Mouse (Mus musculus): Measurements from ENCODE around the gene Asphd2. TPM values are rescaled to one million over a fixed set of nuclear protein-coding genes. Genes with fewer than 3 reads are reported as not detected.
A peak's percentile ranks its signal among the peaks of the same experiment; 100 is the strongest.
"Not testable (repeated sequence)": the region's sequence is repeated elsewhere in the genome, so short reads cannot be mapped to it uniquely, and the experiment has no call there.

The Asphd2 gene
- 8.5 and 10.1 TPM in 2 replicates for polyA plus RNA-seq (2015; fragmentation: Nextera tagmentation; extraction: Ambion mirVana)

GRCm38 (mm10) chr5:112394779-112395443, at the start of gene Asphd2:
Asphd2 (minus strand) TSS chr5:112394866.
- Histone ChIP-seq H3K9ac (peak within 1 kb of the TSS; percentile 36), H3K4me2 (replicated peaks) (peak within 1 kb of the TSS; percentile 89), H3K27ac (peak within 1 kb of the TSS; percentile 71), H3K4me1 (replicated peaks) (peaks cover 8% of the 10 kb centered on the region; the same call in 1 of the 2 replicates), H3K36me3 (no peaks in the 10 kb centered on the region), H3K9me3 (no peaks in the 10 kb centered on the region), H3K4me3 (replicated peaks) (peak within 1 kb of the TSS; percentile 60), H3K27me3 (replicated peaks) (peaks cover 25% of the 10 kb centered on the region)
- 3% methylated on average over 29 of the region's 67 CpGs for WGBS
- ATAC-seq = peak; percentile 90

DNA sequence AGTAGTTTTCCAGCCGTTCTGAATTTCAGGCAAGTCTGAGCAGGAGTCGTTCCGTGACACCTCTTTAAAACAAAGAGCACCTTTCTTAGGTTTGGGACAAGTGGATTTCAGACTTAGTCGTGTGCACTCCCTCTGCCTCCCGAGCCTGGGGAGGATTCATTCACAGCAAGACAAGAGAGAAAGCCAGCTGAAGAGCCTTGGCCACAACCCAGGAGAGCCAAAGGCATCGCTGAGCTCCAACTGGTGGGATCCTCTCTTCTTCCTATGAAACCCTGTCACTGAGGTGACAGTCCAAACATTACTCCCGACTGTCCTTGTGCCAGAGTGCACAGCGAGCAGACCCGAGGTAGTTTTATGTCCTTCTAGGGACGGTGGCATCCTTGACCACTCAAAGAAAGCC, 43.9 kb upstream of the Asphd2 start:
- no peak for ATAC-seq
- Histone ChIP-seq H3K4me3 (replicated peaks) (no peak overlapping the region), H3K9me3 (no peaks in the 10 kb centered on the region), H3K27me3 (replicated peaks) (no peaks in the 10 kb centered on the region), H3K36me3 (no peaks in the 10 kb centered on the region), H3K4me1 (replicated peaks) (no peaks in the 10 kb centered on the region), H3K4me2 (replicated peaks) (no peak overlapping the region), H3K9ac (no peak overlapping the region), H3K27ac (no peak overlapping the region)
- 49% methylated on average over 10 of the region's 10 CpGs for WGBS

DNA sequence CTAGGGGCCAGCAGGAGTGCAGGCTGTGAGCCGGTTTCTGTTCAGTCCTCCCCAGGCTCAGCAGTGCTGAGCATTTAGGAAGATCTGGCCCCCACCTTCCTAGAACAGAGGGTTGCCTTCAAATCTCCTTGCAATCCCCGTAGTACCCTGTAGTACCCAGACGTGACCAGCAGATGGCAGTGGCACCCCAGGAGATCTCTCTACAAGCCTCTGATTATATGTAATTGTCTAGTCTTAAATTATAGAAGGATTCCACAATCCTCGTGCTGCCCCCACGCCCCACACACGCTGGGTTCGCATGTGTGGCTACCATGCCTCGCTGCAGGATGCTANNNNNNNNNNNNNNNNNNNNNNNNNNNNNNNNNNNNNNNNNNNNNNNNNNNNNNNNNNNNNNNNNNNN, 38.3 kb upstream of the Asphd2 start:
- no peak overlapping the region for H3K4me2 ChIP-seq (replicated peaks)
- no peaks in the 10 kb centered on the region for H3K36me3 ChIP-seq
- ATAC-seq = no peak
- 0 out of 2 replicates have a peak, but pooled peaks cover 3% of the 10 kb centered on the region for H3K4me1 ChIP-seq (replicated peaks)
- H3K27me3 ChIP-seq (replicated peaks) = peaks cover 7% of the 10 kb centered on the region
- H3K4me3 ChIP-seq (replicated peaks) = no peak overlapping the region
- H3K9ac ChIP-seq = no peak overlapping the region
- no peak overlapping the region for H3K27ac ChIP-seq
- WGBS = 1% methylated on average over 8 of the region's 8 CpGs
- H3K9me3 ChIP-seq = no peaks in the 10 kb centered on the region

DNA sequence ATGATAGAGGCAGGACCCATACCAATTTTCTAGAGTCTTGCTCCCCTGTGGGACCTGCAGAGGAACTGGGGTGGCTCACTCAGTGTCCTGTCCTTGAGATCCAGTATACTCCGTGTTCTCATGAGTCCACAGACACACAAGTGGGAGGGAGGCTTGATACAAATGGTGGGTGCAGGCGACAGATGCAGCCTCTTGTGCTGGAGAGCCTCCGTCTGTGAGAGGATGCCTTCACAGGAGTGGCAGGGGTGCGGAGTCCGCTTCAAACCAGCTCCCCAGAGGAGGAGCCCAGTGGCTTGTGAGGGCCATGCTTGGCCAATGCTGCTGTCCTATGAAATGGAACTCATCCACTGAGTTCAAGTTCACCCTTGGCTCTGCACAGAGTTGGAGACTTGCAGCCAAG, 37.4 kb upstream of the Asphd2 start:
- no peak for ATAC-seq

GRCm38 (mm10) chr5:112431120-112431775, 36.6 kb upstream of the Asphd2 start:
- no peaks in the 10 kb centered on the region for H3K36me3 ChIP-seq
- no peak overlapping the region for H3K9ac ChIP-seq
- H3K4me2 ChIP-seq (replicated peaks) = peak overlapping the region; percentile 48
- H3K27me3 ChIP-seq (replicated peaks) = peaks cover 7% of the 10 kb centered on the region
- no peak overlapping the region for H3K4me3 ChIP-seq (replicated peaks)
- ATAC-seq = peak; percentile 50
- no peaks in the 10 kb centered on the region for H3K9me3 ChIP-seq
- H3K27ac ChIP-seq = no peak overlapping the region
- 18% methylated on average over 14 of the region's 14 CpGs for WGBS
- H3K4me1 ChIP-seq (replicated peaks) = 0 out of 2 replicates have a peak, but pooled peaks cover 3% of the 10 kb centered on the region

More for the DNA sequence above, 37.4 kb upstream of the Asphd2 start:
- Histone ChIP-seq H3K27ac (no peak overlapping the region), H3K4me2 (replicated peaks) (no peak overlapping the region), H3K9me3 (no peaks in the 10 kb centered on the region), H3K36me3 (no peaks in the 10 kb centered on the region), H3K4me1 (replicated peaks) (0 out of 2 replicates have a peak, but pooled peaks cover 3% of the 10 kb centered on the region), H3K27me3 (replicated peaks) (peaks cover 7% of the 10 kb centered on the region), H3K9ac (no peak overlapping the region), H3K4me3 (replicated peaks) (no peak overlapping the region)
- 82% methylated on average over 5 of the region's 5 CpGs for WGBS

DNA sequence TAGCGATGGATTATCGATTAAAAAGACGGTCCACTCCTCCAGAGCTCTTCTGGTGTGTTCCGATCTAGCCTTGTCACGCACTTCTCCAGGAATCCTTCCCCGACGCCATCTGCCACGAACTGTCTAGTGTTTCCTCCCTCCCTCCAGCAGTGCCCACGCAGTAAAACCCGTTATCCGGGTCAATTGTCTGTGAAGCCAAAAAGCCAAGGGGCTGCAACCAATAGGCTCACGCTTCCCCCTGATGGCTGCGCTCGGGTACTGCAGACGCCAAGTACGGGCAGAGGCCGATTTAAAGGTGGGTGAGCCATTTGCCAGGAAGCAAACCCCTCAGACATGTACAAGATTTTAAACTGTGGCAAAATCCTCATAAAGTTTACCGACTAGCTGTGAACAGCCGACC, 34.3 kb upstream of the Asphd2 start:
- Histone ChIP-seq H3K9ac (no peak overlapping the region), H3K36me3 (no peaks in the 10 kb centered on the region), H3K27ac (no peak overlapping the region), H3K4me1 (replicated peaks) (0 out of 2 replicates have a peak, but pooled peaks cover 3% of the 10 kb centered on the region), H3K9me3 (no peaks in the 10 kb centered on the region), H3K27me3 (replicated peaks) (peaks cover 7% of the 10 kb centered on the region), H3K4me3 (replicated peaks) (no peak overlapping the region), H3K4me2 (replicated peaks) (peak overlapping the region; percentile 40; the same call in 1 of the 2 replicates)
- 13% methylated on average over 19 of the region's 19 CpGs for WGBS
- ATAC-seq = 0 out of 2 replicates have a peak, but pooled peaks have one; percentile 35

GRCm38 (mm10) chr5:112427283-112427682, 32.6 kb upstream of the Asphd2 start:
- 0 out of 2 replicates have a peak, but pooled peaks cover 3% of the 10 kb centered on the region for H3K4me1 ChIP-seq (replicated peaks)
- H3K4me3 ChIP-seq (replicated peaks) = no peak overlapping the region
- ATAC-seq = no peak
- WGBS = 45% methylated on average over 2 of the region's 2 CpGs
- no peaks in the 10 kb centered on the region for H3K36me3 ChIP-seq
- peaks cover 7% of the 10 kb centered on the region; the same call in 1 of the 2 replicates for H3K27me3 ChIP-seq (replicated peaks)
- no peaks in the 10 kb centered on the region for H3K9me3 ChIP-seq
- H3K27ac ChIP-seq = no peak overlapping the region
- no peak overlapping the region for H3K9ac ChIP-seq
- no peak overlapping the region for H3K4me2 ChIP-seq (replicated peaks)

DNA sequence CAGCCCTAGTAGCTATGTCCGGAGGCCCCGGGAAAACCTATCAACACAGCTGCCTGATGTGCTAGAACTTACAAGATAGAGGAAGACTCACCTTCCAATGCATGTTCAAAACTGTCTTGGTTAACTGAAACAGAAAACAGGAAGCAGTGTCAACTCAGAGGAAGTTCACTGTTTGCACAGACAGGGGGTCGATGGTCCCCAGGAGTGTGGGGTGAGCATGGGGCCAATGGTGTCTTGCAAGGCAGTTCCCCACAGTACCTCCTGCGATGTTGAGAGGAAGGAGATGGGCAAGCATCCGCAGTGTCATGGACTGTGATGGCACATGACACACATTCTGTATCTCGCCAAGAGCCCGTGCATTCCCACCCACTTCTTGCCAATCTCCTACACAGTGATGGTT, 32.0 kb upstream of the Asphd2 start:
- no peak for ATAC-seq
- Histone ChIP-seq H3K4me2 (replicated peaks) (no peak overlapping the region), H3K9me3 (no peaks in the 10 kb centered on the region), H3K9ac (no peak overlapping the region), H3K4me3 (replicated peaks) (no peak overlapping the region), H3K36me3 (no peaks in the 10 kb centered on the region), H3K4me1 (replicated peaks) (0 out of 2 replicates have a peak, but pooled peaks cover 3% of the 10 kb centered on the region), H3K27me3 (replicated peaks) (peaks cover 7% of the 10 kb centered on the region; the same call in 1 of the 2 replicates), H3K27ac (no peak overlapping the region)
- WGBS = 84% methylated on average over 7 of the region's 7 CpGs

DNA sequence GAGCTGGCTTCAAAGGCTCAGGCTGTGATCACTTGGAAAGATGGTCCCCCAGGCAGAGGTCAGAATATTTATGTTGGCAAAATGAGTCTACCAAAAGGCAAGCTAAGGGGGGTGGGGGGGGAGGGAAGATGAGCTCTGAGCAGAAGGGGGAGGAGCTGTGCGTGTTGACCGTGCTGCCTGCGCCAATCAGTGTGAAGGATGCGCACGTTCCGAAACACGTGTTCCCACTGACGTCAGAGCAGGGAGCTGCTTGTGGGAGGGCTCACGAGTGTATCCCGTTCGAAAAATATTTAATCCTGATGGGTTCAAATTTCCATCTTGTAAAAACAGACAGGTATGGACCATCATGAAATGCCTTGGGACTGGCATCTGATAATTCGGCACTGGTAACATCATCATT, 24.9 kb upstream of the Asphd2 start:
- Histone ChIP-seq H3K27me3 (replicated peaks) (no peaks in the 10 kb centered on the region), H3K4me1 (replicated peaks) (no peaks in the 10 kb centered on the region), H3K4me3 (replicated peaks) (no peak overlapping the region), H3K36me3 (no peaks in the 10 kb centered on the region), H3K9ac (no peak overlapping the region), H3K27ac (no peak overlapping the region), H3K9me3 (no peaks in the 10 kb centered on the region), H3K4me2 (replicated peaks) (no peak overlapping the region)
- no peak for ATAC-seq
- WGBS = 37% methylated on average over 12 of the region's 12 CpGs

- H3K27me3 ChIP-seq (replicated peaks) = no peaks in the 10 kb centered on the region
- ATAC-seq = no peak
Observed at GRCm38 (mm10) chr5:112418023-112418422, 23.4 kb upstream of the Asphd2 start.

DNA sequence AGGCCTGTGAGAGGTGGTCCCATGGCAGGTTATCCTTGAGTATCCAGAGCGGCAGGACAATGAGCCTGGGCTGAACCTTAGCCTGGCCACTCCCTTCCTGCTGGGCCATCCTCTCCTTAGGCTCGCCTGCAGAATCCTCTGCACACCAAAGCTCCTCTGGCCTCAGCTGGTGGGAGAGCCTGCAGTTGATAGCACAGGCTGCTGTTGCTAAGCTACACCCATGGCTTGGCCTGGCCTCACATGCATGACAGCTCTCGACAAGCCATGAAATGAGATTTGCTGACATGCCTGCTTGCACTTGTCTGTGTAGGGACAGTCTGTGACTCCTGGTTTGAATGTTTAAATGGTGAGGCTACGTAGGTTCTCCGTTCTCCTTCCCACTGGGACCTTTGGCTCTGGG, 22.0 kb upstream of the Asphd2 start:
- Histone ChIP-seq H3K4me2 (replicated peaks) (no peak overlapping the region), H3K4me1 (replicated peaks) (no peaks in the 10 kb centered on the region), H3K27me3 (replicated peaks) (0 out of 2 replicates have a peak, but pooled peaks cover 4% of the 10 kb centered on the region), H3K36me3 (no peaks in the 10 kb centered on the region), H3K27ac (no peak overlapping the region), H3K9ac (no peak overlapping the region), H3K4me3 (replicated peaks) (no peak overlapping the region), H3K9me3 (no peaks in the 10 kb centered on the region)
- ATAC-seq = no peak
- 65% methylated on average over 5 of the region's 5 CpGs for WGBS

More at GRCm38 (mm10) chr5:112418023-112418422, 23.4 kb upstream of the Asphd2 start:
- Histone ChIP-seq H3K36me3 (no peaks in the 10 kb centered on the region), H3K4me1 (replicated peaks) (no peaks in the 10 kb centered on the region), H3K9ac (no peak overlapping the region), H3K9me3 (no peaks in the 10 kb centered on the region), H3K4me2 (replicated peaks) (no peak overlapping the region), H3K27ac (no peak overlapping the region), H3K4me3 (replicated peaks) (no peak overlapping the region)
- 65% methylated on average over 4 of the region's 4 CpGs for WGBS

DNA sequence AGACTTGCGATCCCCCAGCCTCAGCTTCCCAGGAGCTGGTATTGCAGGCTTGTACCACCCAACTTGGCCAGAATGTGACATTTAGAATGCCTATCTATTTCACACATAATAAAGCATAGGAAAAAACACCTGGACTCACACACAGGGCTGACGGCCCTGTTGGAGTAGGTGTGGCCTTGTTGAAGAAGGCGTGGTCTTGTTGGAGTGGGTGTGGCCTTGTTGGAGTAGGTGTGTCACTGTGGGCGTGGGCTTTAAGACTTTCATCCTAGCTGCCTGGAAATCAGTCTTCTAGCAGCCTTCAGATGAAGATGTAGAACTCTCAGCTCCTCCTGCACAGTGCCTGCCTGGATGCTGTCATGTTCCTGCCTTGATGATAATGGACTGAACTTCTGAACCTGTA, 18.1 kb upstream of the Asphd2 start:
- not testable (repeated sequence) for ATAC-seq; H3K4me3 ChIP-seq (replicated peaks); H3K27me3 ChIP-seq (replicated peaks); H3K4me2 ChIP-seq (replicated peaks); H3K36me3 ChIP-seq; H3K9ac ChIP-seq; H3K4me1 ChIP-seq (replicated peaks); H3K27ac ChIP-seq; H3K9me3 ChIP-seq
- WGBS = 79% methylated on average over 4 of the region's 4 CpGs

Data from intestine, embryonic 15.5 days (tissue).